Mouse (Mus musculus) kidney, adult 2 months (tissue): ENCODE data around the gene Creb3l4.

ENCODE experiments used
- CTCF ChIP-seq: fragments of 200-500 bp; conservative IDR thresholded peaks from 2 replicates; pipeline ENCODE4 v1.5.1; 2011; ENCODE audit warnings: low read depth, mild to moderate bottlenecking, control low read depth, low read length, moderate library complexity, mixed read lengths; ENCODE audit not compliant: insufficient read depth, insufficient read length
- POLR2A ChIP-seq: fragments of 200-500 bp; IDR thresholded peaks from one replicate; pipeline ENCODE4 v1.6.1; 2011; ENCODE audit warnings: low read depth, low read length, control low read depth

GRCm38 (mm10) chr3:90221123-90221522, 22.2 kb downstream of the Creb3l4 start:
- no peak for TF ChIP-seq POLR2A
- no peak for TF ChIP-seq CTCF
